8 mouse cellular contexts compared by ENCODE assay signal in genomic region chr9:44320799-44321133, GRCm38 (mm10). TPM values are rescaled to one million over a fixed set of nuclear protein-coding genes. Genes with fewer than 3 reads are reported as not detected.
DNase-seq lines count a peak whose midpoint lies in the region; ATAC-seq and TF ChIP-seq lines count a peak whose summit lies in the region.

No protein-coding gene starts in this region.

- H3K27ac ChIP-seq in neural tube, embryonic 11.5 days (ENCODE audit: low read depth, low read length): 0 out of 2 replicates have a peak overlapping the region, but pooled peaks have one; percentile 42
- peak overlapping the region; percentile 77 for H3K27ac ChIP-seq in limb, embryonic 10.5 days
- H3K27ac ChIP-seq in small intestine, adult 2 months (ENCODE audit: insufficient read depth, low read depth, low read length): peak overlapping the region; percentile 41; the same call in 1 of the 2 replicates

- no peak for ATAC-seq in erythroblast, adult 5-6 weeks (replicated peaks; ENCODE audit: low FRiP score, poor library complexity, severe bottlenecking)
- no peak for ATAC-seq in neural tube, embryonic 11.5 days (ENCODE audit: insufficient read depth, low FRiP score, low TSS enrichment)

- 28% methylated on average over 6 of the region's 6 CpGs for WGBS in neural tube, embryonic 11.5 days
- 32% methylated on average over 6 of the region's 6 CpGs for WGBS in limb, embryonic 10.5 days
- WGBS in small intestine, adult 2 months: 15% methylated on average over 6 of the region's 6 CpGs

- TF ChIP-seq POLR2A in small intestine, adult 2 months (IDR thresholded peaks at IDR 0.05; ENCODE audit: low read depth, low read length): no peak

- no peak for DNase-seq in neural tube, embryonic 11.5 days (ENCODE audit: low spot score)
- no peak for DNase-seq in neural tube, embryonic 10.5 days (ENCODE audit: extremely low spot score, low spot score)
- DNase-seq in limb, embryonic 10.5 days (ENCODE audit: low spot score): no peak
- no peak for DNase-seq in adrenal gland, postnatal 14 days
- no peak for DNase-seq in thymus, postnatal 10 days (ENCODE audit: low spot score in 2 of 2)

- H3K4me3 ChIP-seq in erythroblast, embryonic 14.5 days (replicated peaks): peak overlapping the region; percentile 90
- peak overlapping the region; percentile 91 for H3K4me3 ChIP-seq in neural tube, embryonic 11.5 days (ENCODE audit: low read depth, low read length)
- peak overlapping the region; percentile 75 for H3K4me3 ChIP-seq in limb, embryonic 10.5 days
- peak overlapping the region; percentile 0; the same call in 1 of the 2 replicates for H3K4me3 ChIP-seq in small intestine, adult 2 months (ENCODE audit: low read depth, low read length)

- TF ChIP-seq CTCF in small intestine, adult 2 months (IDR thresholded peaks at IDR 0.05; ENCODE audit: extremely low read depth, insufficient read length, insufficient replicate concordance, low read depth, low read length): no peak

- peak overlapping the region; percentile 85 for H3K9ac ChIP-seq in neural tube, embryonic 11.5 days (ENCODE audit: low read length)

- H3K27me3 ChIP-seq in erythroblast, embryonic 14.5 days (ENCODE audit: control insufficient read depth): no peaks in the 10 kb centered on the region
- H3K27me3 ChIP-seq in neural tube, embryonic 11.5 days (ENCODE audit: control insufficient read depth, insufficient read depth, low read length): no peaks in the 10 kb centered on the region
- peaks cover 13% of the 10 kb centered on the region for H3K27me3 ChIP-seq in limb, embryonic 10.5 days (ENCODE audit: low read depth, poor library complexity, severe bottlenecking)
- H3K27me3 ChIP-seq in small intestine, adult 2 months (ENCODE audit: control insufficient read depth, insufficient read depth, low read length): no peaks in the 10 kb centered on the region

- H3K9me3 ChIP-seq in erythroblast, embryonic 14.5 days (ENCODE audit: control insufficient read depth, low read length): no peaks in the 10 kb centered on the region
- no peaks in the 10 kb centered on the region for H3K9me3 ChIP-seq in neural tube, embryonic 11.5 days (ENCODE audit: control insufficient read depth, low read length)
- H3K9me3 ChIP-seq in limb, embryonic 10.5 days (replicated peaks): no peaks in the 10 kb centered on the region

- peaks cover 31% of the 10 kb centered on the region for H3K36me3 ChIP-seq in erythroblast, embryonic 14.5 days (ENCODE audit: control insufficient read depth)
- no peaks in the 10 kb centered on the region; the same call in 1 of the 2 replicates for H3K36me3 ChIP-seq in neural tube, embryonic 11.5 days (ENCODE audit: control insufficient read depth, insufficient read depth, low read length)
- H3K36me3 ChIP-seq in limb, embryonic 10.5 days: peaks cover 16% of the 10 kb centered on the region
- peaks cover 18% of the 10 kb centered on the region for H3K36me3 ChIP-seq in small intestine, adult 2 months (ENCODE audit: control insufficient read depth, insufficient read depth, low read length)

- H3K4me2 ChIP-seq in neural tube, embryonic 11.5 days (ENCODE audit: low read depth): peak overlapping the region; percentile 93

- H3K4me1 ChIP-seq in erythroblast, embryonic 14.5 days (ENCODE audit: control insufficient read depth): peaks cover 58% of the 10 kb centered on the region
- peaks cover 21% of the 10 kb centered on the region for H3K4me1 ChIP-seq in neural tube, embryonic 11.5 days (ENCODE audit: control insufficient read depth, insufficient read depth, low read length)
- peaks cover 35% of the 10 kb centered on the region for H3K4me1 ChIP-seq in limb, embryonic 10.5 days
- H3K4me1 ChIP-seq in small intestine, adult 2 months (ENCODE audit: control insufficient read depth, insufficient read depth, insufficient read length, low read length): peaks cover 3% of the 10 kb centered on the region; the same call in 1 of the 2 replicates

RNA-seq across cellular contexts. Expression of gene C2cd2l, which starts 0.7 kb away (rescaled TPM):
- polyA plus RNA-seq in erythroblast, embryonic 14.5 days (2012): 24.5 and 25.4 TPM in 2 replicates
- total RNA-seq in erythroblast, adult 5-6 weeks (2015; ENCODE audit: low replicate concordance): 13.4 and 16.3 TPM in 2 replicates
- 14.1 and 17.0 TPM in 2 replicates for total RNA-seq in erythroblast, adult 5-6 weeks (2017; ENCODE audit: low replicate concordance)
- 14.9 and 17.1 TPM in 2 replicates for polyA plus RNA-seq in neural tube, embryonic 11.5 days (2014; fragmentation: Nextera tagmentation; extraction: Ambion mirVana)
- 6.9 and 9.9 TPM in 2 replicates for polyA plus RNA-seq in limb, embryonic 10.5 days (2016; fragmentation: Nextera tagmentation; extraction: Ambion mirVana)
- polyA plus RNA-seq in small intestine, adult 2 months (2012; rRNA removed): 113 and 257 TPM in 2 replicates
- 27.8 and 40.4 TPM in 2 replicates for total RNA-seq in adrenal gland, postnatal 14 days (2021)

RNA-seq across cellular contexts. Expression of gene Dpagt1, which starts 5.1 kb away (rescaled TPM):
- polyA plus RNA-seq in erythroblast, embryonic 14.5 days (2012): 0.15 and 0.20 TPM in 2 replicates
- total RNA-seq in erythroblast, adult 5-6 weeks (2015; ENCODE audit: low replicate concordance): 9.2 and 17.1 TPM in 2 replicates
- 4.9 and 5.7 TPM in 2 replicates for total RNA-seq in erythroblast, adult 5-6 weeks (2017; ENCODE audit: low replicate concordance)
- 47.6 and 48.6 TPM in 2 replicates for polyA plus RNA-seq in neural tube, embryonic 11.5 days (2014; fragmentation: Nextera tagmentation; extraction: Ambion mirVana)
- polyA plus RNA-seq in limb, embryonic 10.5 days (2016; fragmentation: Nextera tagmentation; extraction: Ambion mirVana): 45.3 and 46.9 TPM in 2 replicates
- 27.7 and 47.4 TPM in 2 replicates for polyA plus RNA-seq in small intestine, adult 2 months (2012; rRNA removed)
- total RNA-seq in adrenal gland, postnatal 14 days (2021): 27.1 and 29.5 TPM in 2 replicates

RNA-seq across cellular contexts. Expression of gene H2afx, which starts 13.7 kb away (rescaled TPM):
- polyA plus RNA-seq in erythroblast, embryonic 14.5 days (2012): 364 and 434 TPM in 2 replicates
- 45.2 and 69.0 TPM in 2 replicates for total RNA-seq in erythroblast, adult 5-6 weeks (2015; ENCODE audit: low replicate concordance)
- 159 and 219 TPM in 2 replicates for total RNA-seq in erythroblast, adult 5-6 weeks (2017; ENCODE audit: low replicate concordance)
- 366 and 382 TPM in 2 replicates for polyA plus RNA-seq in neural tube, embryonic 11.5 days (2014; fragmentation: Nextera tagmentation; extraction: Ambion mirVana)
- polyA plus RNA-seq in limb, embryonic 10.5 days (2016; fragmentation: Nextera tagmentation; extraction: Ambion mirVana): 515 and 551 TPM in 2 replicates
- 180 and 255 TPM in 2 replicates for polyA plus RNA-seq in small intestine, adult 2 months (2012; rRNA removed)
- 76.0 and 90.3 TPM in 2 replicates for total RNA-seq in adrenal gland, postnatal 14 days (2021)

RNA-seq across cellular contexts. Expression of gene Hinfp, which starts 15.3 kb away (rescaled TPM):
- 0.57 and 0.75 TPM in 2 replicates for polyA plus RNA-seq in erythroblast, embryonic 14.5 days (2012)
- 2.5 and 4.6 TPM in 2 replicates for total RNA-seq in erythroblast, adult 5-6 weeks (2015; ENCODE audit: low replicate concordance)
- total RNA-seq in erythroblast, adult 5-6 weeks (2017; ENCODE audit: low replicate concordance): 8.4 and 14.6 TPM in 2 replicates
- 23.6 and 26.9 TPM in 2 replicates for polyA plus RNA-seq in neural tube, embryonic 11.5 days (2014; fragmentation: Nextera tagmentation; extraction: Ambion mirVana)
- 28.2 and 30.4 TPM in 2 replicates for polyA plus RNA-seq in limb, embryonic 10.5 days (2016; fragmentation: Nextera tagmentation; extraction: Ambion mirVana)
- 20.6 and 20.8 TPM in 2 replicates for polyA plus RNA-seq in small intestine, adult 2 months (2012; rRNA removed)
- 20.3 and 22.1 TPM in 2 replicates for total RNA-seq in adrenal gland, postnatal 14 days (2021)

RNA-seq across cellular contexts. Expression of gene Hmbs, which starts 23.3 kb away (rescaled TPM):
- 331 and 361 TPM in 2 replicates for polyA plus RNA-seq in erythroblast, embryonic 14.5 days (2012)
- total RNA-seq in erythroblast, adult 5-6 weeks (2015; ENCODE audit: low replicate concordance): 3,498 and 3,777 TPM in 2 replicates
- total RNA-seq in erythroblast, adult 5-6 weeks (2017; ENCODE audit: low replicate concordance): 2,796 and 3,284 TPM in 2 replicates
- polyA plus RNA-seq in neural tube, embryonic 11.5 days (2014; fragmentation: Nextera tagmentation; extraction: Ambion mirVana): 139 and 140 TPM in 2 replicates
- 174 and 195 TPM in 2 replicates for polyA plus RNA-seq in limb, embryonic 10.5 days (2016; fragmentation: Nextera tagmentation; extraction: Ambion mirVana)
- 37.0 and 44.0 TPM in 2 replicates for polyA plus RNA-seq in small intestine, adult 2 months (2012; rRNA removed)
- total RNA-seq in adrenal gland, postnatal 14 days (2021): 77.5 and 92.0 TPM in 2 replicates

Comparison
In these comparisons a context has a peak if more than half of its experiments do, and no peak if none do; other contexts are left out.
1. H3K4me3 ChIP-seq: peak in every context shown above with its lines; median percentile 91 in neural tube, embryonic 11.5 days; 90 in erythroblast, embryonic 14.5 days; 75 in limb, embryonic 10.5 days; 0 in small intestine, adult 2 months.
2. RNA of gene Dpagt1, which starts 5.1 kb away (polyA plus RNA-seq): 47.6 to 48.6 TPM in neural tube, embryonic 11.5 days, 27.7 to 47.4 TPM in small intestine, adult 2 months and 45.3 to 46.9 TPM in limb, embryonic 10.5 days; 0.15 to 0.20 TPM in erythroblast, embryonic 14.5 days; every median in the first group is over 10 times any median in the second.
3. Peak in every context shown above with its lines, with median percentiles within 50 percentile points of each other: H3K27ac ChIP-seq.